Mouse (Mus musculus) kidney, postnatal 25 days (tissue): ENCODE measurements at regions not wholly inside any gene's neighbourhood (a gene's known extent, or its start where the extent isn't known, plus 50 kb on each side); places are given as distances from the start of the nearest gene placed in this dataset.
A peak's percentile ranks its signal among the peaks of the same experiment; 100 is the strongest.

Source experiments
- DNase-seq, 2 experiments: peaks; one replicate each; pipeline ENCODE4 v3.0.0; 2021; ENCODE audit warnings: mixed read lengths in 2 of 2

DNA sequence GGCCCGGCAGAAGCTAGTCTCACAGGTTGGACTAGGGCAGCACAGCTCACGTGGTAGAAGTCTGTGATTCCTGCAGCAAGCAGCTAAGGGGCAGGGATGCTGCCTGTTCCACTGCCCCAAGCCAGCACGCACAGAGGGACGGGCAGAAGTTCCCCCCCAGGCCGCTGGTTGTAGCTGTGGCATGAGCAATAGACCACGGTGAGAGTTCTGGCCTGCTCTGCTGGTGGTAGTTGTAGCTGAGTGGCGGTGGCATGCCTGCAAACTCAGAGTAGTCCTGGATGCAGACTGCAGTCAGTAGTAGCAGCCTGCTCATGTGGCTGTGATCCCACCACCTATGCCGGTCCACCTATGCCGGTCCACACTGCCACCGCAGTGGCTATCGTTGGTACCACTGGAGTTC lies 71.5 kb upstream of the Rpl39l start:
- no peak for DNase-seq

DNA sequence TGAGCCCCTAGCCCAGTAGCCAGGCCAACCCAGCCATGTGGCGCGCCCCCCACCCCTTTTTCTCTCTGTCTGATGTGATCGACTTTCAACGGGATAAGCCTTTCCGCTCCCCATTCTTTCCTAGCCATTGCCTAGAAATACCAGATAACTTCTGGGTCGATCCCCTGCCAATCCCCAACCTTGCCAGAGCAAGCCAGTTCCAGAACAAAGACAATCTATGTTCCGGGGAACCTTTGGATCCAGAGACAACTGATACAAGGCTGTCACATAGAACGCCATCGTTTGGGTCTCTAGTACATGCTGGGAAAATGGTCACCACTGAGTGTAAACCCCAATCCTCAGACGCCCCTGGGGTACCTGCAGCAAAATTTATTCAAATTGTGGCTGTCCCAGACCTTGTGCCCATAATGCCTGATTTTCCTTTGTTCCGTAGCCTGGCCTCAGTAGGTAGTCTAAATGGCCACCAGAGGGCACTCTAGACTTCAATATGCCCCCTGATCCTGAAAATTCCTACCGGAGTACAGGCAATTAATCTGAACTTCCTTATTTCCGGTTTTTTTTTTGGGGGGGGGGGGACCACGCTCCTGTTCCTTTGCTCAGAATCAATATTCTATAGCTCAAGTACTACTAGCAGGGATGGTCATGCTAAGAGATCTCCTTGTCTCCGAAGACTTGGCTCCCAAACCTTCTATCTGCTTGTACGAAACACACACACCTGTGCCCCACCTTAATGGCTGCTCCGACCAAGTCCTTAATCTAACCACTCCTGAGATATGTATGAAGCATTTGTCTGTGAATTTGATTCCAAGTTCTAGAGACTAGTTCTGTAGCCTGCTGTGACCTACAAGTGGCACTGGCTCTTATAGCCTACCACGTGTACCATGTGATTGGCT lies 81.3 kb upstream of the Rpl39l start:
- DNase-seq: peak in 1 of 2 experiments; percentile 52

DNA sequence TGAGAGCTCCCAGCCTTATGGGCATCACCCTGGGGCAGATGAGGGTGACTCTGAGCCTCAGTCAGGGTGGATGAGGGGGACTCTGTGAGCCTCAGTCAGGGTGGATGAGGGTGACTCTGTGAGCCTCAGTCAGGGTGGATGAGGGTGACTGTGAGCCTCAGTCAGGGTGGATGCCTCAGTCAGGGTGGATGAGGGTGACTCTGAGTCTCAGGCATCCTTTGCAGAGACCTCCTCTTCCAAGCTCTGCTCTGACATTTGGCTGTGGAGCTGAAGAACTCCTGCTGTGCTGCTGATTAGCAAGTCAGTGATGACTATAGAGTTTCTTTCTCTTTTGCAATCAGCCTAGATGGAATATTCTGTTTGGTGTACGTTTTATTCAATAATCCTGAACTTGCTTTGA lies 83.7 kb upstream of the Rpl39l start:
- DNase-seq: no peak

DNA sequence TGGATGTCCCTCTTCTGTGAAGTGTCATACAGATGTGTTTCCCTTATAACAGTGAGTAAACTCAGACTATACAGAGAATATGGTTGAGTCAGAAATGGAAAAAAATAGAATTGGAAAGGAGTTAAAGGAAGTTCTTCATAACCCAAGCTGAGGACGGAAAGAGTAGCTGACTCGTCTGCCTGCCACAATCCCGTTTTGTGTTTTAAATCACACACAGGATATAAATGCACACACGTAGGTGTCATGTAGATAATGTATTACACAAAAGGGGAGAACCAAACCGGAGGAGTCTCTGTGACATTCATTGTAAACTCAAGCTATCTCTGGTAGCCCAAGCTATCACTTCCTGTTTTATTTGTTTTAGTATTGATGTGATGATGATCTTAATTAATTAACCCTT lies 84.6 kb upstream of the Rpl39l start:
- DNase-seq: no peak

DNA sequence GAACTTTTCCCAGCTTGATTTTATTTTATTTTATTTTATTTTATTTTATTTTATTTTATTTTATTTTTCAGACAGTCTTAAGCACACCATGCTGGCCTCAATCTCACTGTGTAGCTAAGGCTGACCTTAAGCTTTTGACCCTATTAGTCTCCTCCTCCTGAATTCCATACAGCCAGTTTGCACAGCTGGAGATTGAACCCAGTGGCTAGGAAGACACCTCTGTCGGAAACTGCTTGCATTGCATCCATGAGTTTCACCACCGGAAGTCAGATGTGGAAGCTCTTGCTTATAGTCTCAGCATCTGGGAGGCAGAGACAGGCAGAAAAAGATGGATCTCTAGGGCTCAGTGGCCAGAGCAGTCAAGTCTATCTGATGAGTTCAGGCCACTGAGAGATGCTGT lies 86.4 kb upstream of the Grin2a start:
- no peak for DNase-seq

DNA sequence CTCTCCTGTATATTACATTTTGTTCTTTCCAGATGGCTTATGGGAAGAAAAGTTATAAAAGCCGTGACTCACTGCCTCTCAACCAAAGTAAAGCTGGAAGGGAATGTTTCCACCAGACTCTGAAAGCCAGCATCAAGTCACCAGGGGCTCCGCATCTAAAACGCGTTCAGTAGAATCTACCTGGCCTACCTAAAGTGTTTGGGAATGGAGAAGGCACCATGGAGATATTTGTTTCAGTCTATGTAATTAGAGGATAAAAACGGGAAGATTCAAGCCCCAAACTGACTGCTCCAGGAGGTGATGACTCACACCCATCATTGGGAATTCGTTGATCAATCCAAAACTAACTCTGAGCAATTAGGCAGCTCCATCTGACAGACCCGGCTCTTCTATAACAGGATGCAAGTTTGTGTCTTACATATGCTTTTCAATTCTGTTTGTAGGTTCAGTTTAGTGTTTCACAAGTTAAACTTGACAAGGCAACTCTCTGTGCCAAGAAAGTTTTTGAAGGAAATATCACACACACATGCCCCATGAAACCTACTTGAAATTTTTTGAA lies 84.8 kb upstream of the Grin2a start:
- DNase-seq: no peak

DNA sequence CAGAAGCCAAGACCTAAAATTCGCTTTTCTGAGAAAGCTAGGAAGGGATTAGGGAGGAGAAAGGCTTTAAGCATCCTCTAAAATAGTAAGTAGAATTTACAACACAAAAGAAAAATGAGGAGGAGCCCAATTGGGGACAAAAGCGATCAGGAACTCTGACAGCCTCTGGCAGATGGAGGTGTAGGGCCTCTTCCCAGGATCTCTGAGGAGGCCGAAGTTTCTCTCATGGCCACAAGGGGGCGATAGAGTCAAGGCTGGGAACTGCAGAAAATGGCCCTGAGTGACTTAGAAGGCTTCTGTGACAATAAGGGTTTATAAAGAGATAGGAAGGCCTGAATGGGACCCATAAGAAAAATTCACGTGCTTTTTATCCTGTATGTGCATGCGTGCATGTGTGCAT lies 77.8 kb upstream of the Grin2a start:
- DNase-seq: peak in 1 of 2 experiments; percentile 31

DNA sequence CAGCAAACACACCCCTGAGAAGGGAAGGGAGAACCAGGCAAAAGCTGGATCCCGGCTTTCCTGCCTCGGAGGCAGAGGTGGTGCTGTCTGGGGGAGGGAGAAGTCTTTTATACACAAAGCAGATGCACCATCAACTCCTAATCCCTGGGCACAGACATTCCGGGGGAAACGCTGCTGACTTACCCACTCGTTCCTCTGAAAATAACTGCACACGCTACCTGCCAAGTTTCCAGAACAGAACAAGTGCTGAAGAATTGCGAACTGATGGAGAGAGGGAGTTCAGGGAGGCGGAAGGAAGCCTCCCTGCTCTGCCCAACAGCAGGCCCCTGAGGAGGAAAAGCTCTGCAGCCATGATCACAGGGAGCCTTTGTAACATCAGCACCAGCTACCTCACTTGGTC lies 68.1 kb upstream of the Grin2a start:
- DNase-seq: no peak

DNA sequence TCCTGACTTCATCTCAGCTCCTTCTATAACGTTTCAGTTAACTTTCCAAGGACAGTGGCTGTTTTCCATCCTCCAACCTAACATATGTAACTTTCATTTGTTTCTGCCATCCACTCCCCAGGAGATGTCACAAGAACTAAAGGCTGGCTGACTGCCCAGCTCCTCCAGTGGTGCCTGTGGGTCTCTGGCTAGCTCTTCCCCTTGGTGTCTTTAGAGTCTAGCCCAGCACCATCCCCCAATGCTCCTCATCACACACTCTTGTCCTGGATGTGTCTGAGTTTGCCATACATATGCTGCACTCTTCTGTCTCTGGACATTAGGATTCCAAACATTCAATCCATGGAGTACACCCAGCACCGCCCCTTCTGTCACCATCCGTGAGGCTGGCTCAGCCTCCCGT lies 62.7 kb upstream of the Grin2a start:
- DNase-seq: no peak
